Mouse (Mus musculus): ENCODE data around the gene Znrf4.

GRCm38 (mm10) chr17:56472733-56473610 is 39.3 kb downstream of the Znrf4 start:
- TF ChIP-seq POLR2A (IDR thresholded peaks at IDR 0.05; ENCODE audit: insufficient read depth, low read length) (no peak), CTCF (IDR thresholded peaks at IDR 0.05; ENCODE audit: low read depth, low read length) (no peak), EP300 (IDR thresholded peaks at IDR 0.05; ENCODE audit: insufficient read depth, low read depth, low read length) (no peak)
